Mouse (Mus musculus) lung, postnatal 14 days (tissue): Measurements from ENCODE around the gene Rbm28.

Experiments used
- DNase-seq: peaks from one replicate; pipeline ENCODE4 v3.0.0; 2021

Rbm28 gene

GRCm38 (mm10) chr6:29164314-29165244 is at the start of gene Rbm28:
Gene Rbm28, minus strand, starts transcription at chr6:29165006.
- peak; percentile 89 for DNase-seq

GRCm38 (mm10) chr6:29214245-29214644 is 49.4 kb upstream of the Rbm28 start:
- DNase-seq: peak; percentile 53

- DNase-seq: no peak
Observed at GRCm38 (mm10) chr6:29213436-29213835, 48.6 kb upstream of the Rbm28 start.

- peak; percentile 85 for DNase-seq
Observed at GRCm38 (mm10) chr6:29211806-29212492, 47.1 kb upstream of the Rbm28 start.

- no peak for DNase-seq
Observed at GRCm38 (mm10) chr6:29211146-29211545, 46.3 kb upstream of the Rbm28 start.

GRCm38 (mm10) chr6:29210231-29210936 is 45.6 kb upstream of the Rbm28 start:
- no peak for DNase-seq

- DNase-seq: peak; percentile 63
Observed at GRCm38 (mm10) chr6:29208178-29208577, 43.4 kb upstream of the Rbm28 start.

GRCm38 (mm10) chr6:29207017-29207416 is 42.2 kb upstream of the Rbm28 start:
- no peak for DNase-seq

- DNase-seq: no peak
Observed at GRCm38 (mm10) chr6:29206006-29206405, 41.2 kb upstream of the Rbm28 start.

- peak; percentile 70 for DNase-seq
Observed at GRCm38 (mm10) chr6:29204932-29205614, 40.3 kb upstream of the Rbm28 start.

- DNase-seq: no peak
Observed at GRCm38 (mm10) chr6:29203861-29204585, 39.2 kb upstream of the Rbm28 start.

- no peak for DNase-seq
Observed at GRCm38 (mm10) chr6:29203096-29203495, 38.3 kb upstream of the Rbm28 start.

GRCm38 (mm10) chr6:29201988-29202387 is 37.2 kb upstream of the Rbm28 start:
- DNase-seq: no peak

- DNase-seq: no peak
Observed at GRCm38 (mm10) chr6:29201341-29201740, 36.5 kb upstream of the Rbm28 start.

- DNase-seq: no peak
Observed at GRCm38 (mm10) chr6:29200496-29200895, 35.7 kb upstream of the Rbm28 start.

GRCm38 (mm10) chr6:29199223-29199855 is 34.5 kb upstream of the Rbm28 start:
- DNase-seq: no peak

- peak; percentile 94 for DNase-seq
Observed at GRCm38 (mm10) chr6:29198309-29199222, 33.8 kb upstream of the Rbm28 start.

- no peak for DNase-seq
Observed at GRCm38 (mm10) chr6:29195846-29196698, 31.3 kb upstream of the Rbm28 start.

- no peak for DNase-seq
Observed at GRCm38 (mm10) chr6:29195146-29195545, 30.3 kb upstream of the Rbm28 start.
